Mouse (Mus musculus) CH12.LX (cell line): Measurements from ENCODE around the gene Cacng4.

Experiments used
- CHD2 ChIP-seq: IDR thresholded peaks from 2 replicates; pipeline ENCODE4 v1.6.1; 2011; ENCODE audit warnings: low read length, improper control_type of control experiment
- CTCF ChIP-seq, 2 experiments: IDR thresholded peaks in 1 of 2; conservative IDR thresholded peaks in 1 of 2; 2 replicates each; pipeline ENCODE4 v1.5.1; 2011 to 2012; ENCODE audit warnings: low read depth in 2 of 2, low read length in 2 of 2, improper control_type of control experiment in 1 of 2, inconsistent platforms in 1 of 2, mild to moderate bottlenecking in 1 of 2, moderate library complexity in 1 of 2
- E2F4 ChIP-seq: IDR thresholded peaks from 2 replicates; pipeline ENCODE4 v1.6.1; 2011; ENCODE audit warnings: low read depth, low read length, improper control_type of control experiment; ENCODE audit not compliant: insufficient replicate concordance
- ELF1 ChIP-seq: IDR thresholded peaks from 2 replicates; pipeline ENCODE4 v1.6.1; 2014; ENCODE audit warnings: low read depth, mild to moderate bottlenecking, inconsistent platforms, low read length, improper control_type of control experiment
- EP300 ChIP-seq: IDR thresholded peaks from 2 replicates; pipeline ENCODE4 v1.6.1; 2011; ENCODE audit warnings: low read length, improper control_type of control experiment
- MAZ ChIP-seq: IDR thresholded peaks from 2 replicates; pipeline ENCODE4 v1.6.1; 2012; ENCODE audit warnings: low read depth, mild to moderate bottlenecking, inconsistent platforms, low read length, improper control_type of control experiment, moderate library complexity
- POLR2A ChIP-seq: IDR thresholded peaks from 2 replicates; pipeline ENCODE4 v1.6.1; 2011; ENCODE audit warnings: low read depth, mild to moderate bottlenecking, improper control_type of control experiment, low read length
- TCF12 ChIP-seq: IDR thresholded peaks from 2 replicates; pipeline ENCODE4 v1.6.1; 2014; ENCODE audit warnings: low read depth, mild to moderate bottlenecking, inconsistent platforms, low read length, improper control_type of control experiment
- ZNF384 ChIP-seq: IDR thresholded peaks from 2 replicates; pipeline ENCODE4 v1.6.1; 2012; ENCODE audit warnings: low read depth, low read length, improper control_type of control experiment, inconsistent platforms

DNA sequence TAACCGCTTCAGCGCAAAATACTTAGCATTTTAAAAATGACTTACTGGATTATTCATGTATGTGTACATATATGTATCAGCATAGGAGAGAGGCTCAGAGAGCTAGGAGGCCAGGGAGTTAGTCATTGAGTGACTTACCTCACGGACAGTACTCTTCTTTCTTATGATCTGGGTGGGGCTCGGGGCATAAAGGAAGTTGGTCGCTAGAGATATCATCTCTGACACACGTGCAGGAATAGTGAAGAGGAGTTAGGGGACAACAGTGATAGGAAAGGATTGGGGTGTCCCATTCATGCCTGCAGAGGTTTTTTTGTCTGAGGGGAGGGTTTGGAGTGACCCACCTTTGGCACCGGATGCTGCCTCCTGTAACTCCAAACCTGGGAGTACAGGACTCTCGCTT is 69.8 kb downstream of the Cacng4 start:
- TF ChIP-seq CTCF (conservative IDR thresholded peaks at IDR 0.05 in 1 of 2, IDR thresholded peaks at IDR 0.05 in 1 of 2; ENCODE audit: low read depth in 2 of 2, low read length in 2 of 2) (no peak), ELF1 (no peak), CHD2 (no peak), POLR2A (no peak), EP300 (no peak), E2F4 (no peak), TCF12 (no peak), ZNF384 (no peak), MAZ (no peak)
